Mouse (Mus musculus) testis, postnatal 14 days (tissue): ENCODE measurements around the gene Tbxas1.
A peak's percentile ranks its signal among the peaks of the same experiment; 100 is the strongest.

Source experiments
- DNase-seq: peaks from one replicate; pipeline ENCODE4 v3.0.0; 2021; ENCODE audit warnings: low spot score

Gene Tbxas1

GRCm38 (mm10) chr6:38997838-38998237 lies 122.6 kb downstream of the Tbxas1 start:
- DNase-seq: no peak

GRCm38 (mm10) chr6:39003126-39003525 lies 127.9 kb downstream of the Tbxas1 start:
- no peak for DNase-seq

- DNase-seq: no peak
These were observed 128.8 kb downstream of the Tbxas1 start for GRCm38 (mm10) chr6:39004003-39004473.

- no peak for DNase-seq
These were observed 130.2 kb downstream of the Tbxas1 start for GRCm38 (mm10) chr6:39005267-39005944.

GRCm38 (mm10) chr6:39005945-39006572 lies 130.9 kb downstream of the Tbxas1 start:
- no peak for DNase-seq

GRCm38 (mm10) chr6:39007223-39007622 lies 132.0 kb downstream of the Tbxas1 start:
- DNase-seq: no peak

- DNase-seq: no peak
These were observed 132.9 kb downstream of the Tbxas1 start for GRCm38 (mm10) chr6:39008116-39008515.

GRCm38 (mm10) chr6:39013034-39013832 lies 138.0 kb downstream of the Tbxas1 start:
- no peak for DNase-seq

GRCm38 (mm10) chr6:39017942-39018341 lies 142.7 kb downstream of the Tbxas1 start:
- DNase-seq: no peak

GRCm38 (mm10) chr6:39018805-39019204 lies 143.6 kb downstream of the Tbxas1 start:
- peak; percentile 21 for DNase-seq

- no peak for DNase-seq
These were observed 144.0 kb downstream of the Tbxas1 start for GRCm38 (mm10) chr6:39019219-39019618.

GRCm38 (mm10) chr6:39021909-39022308 lies 146.7 kb downstream of the Tbxas1 start:
- no peak for DNase-seq

- no peak for DNase-seq
These were observed 147.4 kb downstream of the Tbxas1 start for GRCm38 (mm10) chr6:39022461-39023181.

GRCm38 (mm10) chr6:39024631-39025030 lies 149.4 kb downstream of the Tbxas1 start:
- DNase-seq: no peak

- no peak for DNase-seq
These were observed 149.8 kb downstream of the Tbxas1 start for GRCm38 (mm10) chr6:39025038-39025437.

GRCm38 (mm10) chr6:39030714-39031113 lies 155.5 kb downstream of the Tbxas1 start:
- DNase-seq: no peak

- no peak for DNase-seq
These were observed 158.5 kb downstream of the Tbxas1 start for GRCm38 (mm10) chr6:39033676-39034075.

- no peak for DNase-seq
These were observed 159.8 kb downstream of the Tbxas1 start for GRCm38 (mm10) chr6:39035039-39035438.

- DNase-seq: no peak
These were observed 161.0 kb downstream of the Tbxas1 start for GRCm38 (mm10) chr6:39036204-39036603.

GRCm38 (mm10) chr6:39040451-39040850 lies 165.2 kb downstream of the Tbxas1 start:
- DNase-seq: no peak

GRCm38 (mm10) chr6:39049141-39049540 lies 173.9 kb downstream of the Tbxas1 start:
- no peak for DNase-seq

- DNase-seq: no peak
These were observed 175.6 kb downstream of the Tbxas1 start for GRCm38 (mm10) chr6:39050836-39051235.
